Mouse (Mus musculus): Measurements from ENCODE around the gene Prkd2. TPM values are rescaled to one million over a fixed set of nuclear protein-coding genes. Genes with fewer than 3 reads are reported as not detected.

Gene Prkd2
- total RNA-seq, 4 experiments from 2014 or later: 5.6 to 7.8 (median 6.6) TPM

GRCm38 (mm10) chr7:16916342-16917265 is 73.9 kb downstream of the Prkd2 start:
- no peak for DNase-seq (ENCODE audit: low spot score in 2 of 2)

GRCm38 (mm10) chr7:16917447-16917846 is 74.7 kb downstream of the Prkd2 start:
- no peak for DNase-seq (ENCODE audit: low spot score in 2 of 2)

- peak in 1 of 2 experiments; percentile 72 for DNase-seq (ENCODE audit: low spot score in 2 of 2)
These were observed 75.3 kb downstream of the Prkd2 start for GRCm38 (mm10) chr7:16918014-16918413.

GRCm38 (mm10) chr7:16918670-16919069 is 76.0 kb downstream of the Prkd2 start:
- DNase-seq (ENCODE audit: low spot score in 2 of 2): no peak

GRCm38 (mm10) chr7:16919395-16920149 is 76.9 kb downstream of the Prkd2 start:
- no peak for DNase-seq (ENCODE audit: low spot score in 2 of 2)

Other genes with a start within 250 kb of the Prkd2 start
- gene Arhgap35, start 227.9 kb upstream of the Prkd2 start, total RNA-seq (2022): 100 to 1,000 TPM; 115 to 133 (median 122) TPM
- gene Ceacam15, start 167.2 kb upstream of the Prkd2 start, total RNA-seq (2022): not detected
- not detected for gene Ceacam9, start 121.0 kb upstream of the Prkd2 start, total RNA-seq (2022)
- 100 to 1,000 TPM; 243 to 255 (median 246) TPM for gene Ap2s1, start 104.5 kb upstream of the Prkd2 start, total RNA-seq (2022)
- 10 to 100 TPM in 1 of 4 experiments, 1 to 10 TPM in 3; 2.5 to 11.0 (median 5.5) TPM for gene Slc1a5, start 61.6 kb upstream of the Prkd2 start, total RNA-seq (2022)
- 100 to 1,000 TPM; 261 to 298 (median 279) TPM for gene Strn4, start 27.0 kb upstream of the Prkd2 start, total RNA-seq (2022)
- gene Fkrp, start 26.2 kb upstream of the Prkd2 start, total RNA-seq (2022): 10 to 100 TPM; 45.2 to 50.7 (median 45.8) TPM
- gene Dact3, start 32.4 kb downstream of the Prkd2 start, total RNA-seq (2022): 100 to 1,000 TPM; 142 to 151 (median 149) TPM
- gene Gng8, start 48.9 kb downstream of the Prkd2 start, total RNA-seq (2022): 1 to 10 TPM; 1.3 to 3.4 (median 2.5) TPM
- gene Ptgir, start 63.6 kb downstream of the Prkd2 start, total RNA-seq (2022): not detected
- 1,000 to 10,000 TPM; 1,722 to 2,104 (median 1,900) TPM for gene Calm3, start 81.2 kb downstream of the Prkd2 start, total RNA-seq (2022)
- 100 to 1,000 TPM; 311 to 360 (median 338) TPM for gene Pnmal2, start 101.8 kb downstream of the Prkd2 start, total RNA-seq (2022)
- 100 to 1,000 TPM in 2 of 4 experiments, 10 to 100 TPM in 2; 93.0 to 128 (median 106) TPM for gene Pnmal1, start 116.8 kb downstream of the Prkd2 start, total RNA-seq (2022)
- 10 to 100 TPM; 47.3 to 63.6 (median 51.9) TPM for gene Gm42372, start 140.2 kb downstream of the Prkd2 start, total RNA-seq (2022)
- gene Ccdc8, start 149.8 kb downstream of the Prkd2 start, total RNA-seq (2022): 1 to 10 TPM; 2.0 to 2.6 (median 2.3) TPM
- 100 to 1,000 TPM; 147 to 166 (median 151) TPM for gene Ppp5c, start 185.0 kb downstream of the Prkd2 start, total RNA-seq (2022)
- gene Hif3a, start 219.5 kb downstream of the Prkd2 start, total RNA-seq (2022): 10 to 100 TPM in 2 of 4 experiments, 1 to 10 TPM in 2; 8.3 to 14.6 (median 11.2) TPM
- gene Psg16, start 231.1 kb downstream of the Prkd2 start, total RNA-seq (2022): 1 to 10 TPM; 3.2 to 4.9 (median 3.8) TPM

Data from layer of hippocampus, adult 8-10 months (tissue).